Mouse (Mus musculus): ENCODE results near the gene Mefv. TPM values are rescaled to one million over a fixed set of nuclear protein-coding genes. Genes with fewer than 3 reads are reported as not detected.
"Not testable (repeated sequence)": the region's sequence is repeated elsewhere in the genome, so short reads cannot be mapped to it uniquely, and the experiment has no call there.

Mefv gene
- total RNA-seq (2021) = under 1 TPM; 0.15 TPM
- long read RNA-seq, experiment 1 = 0 reads
- long read RNA-seq, experiment 2 = 0 reads

DNA sequence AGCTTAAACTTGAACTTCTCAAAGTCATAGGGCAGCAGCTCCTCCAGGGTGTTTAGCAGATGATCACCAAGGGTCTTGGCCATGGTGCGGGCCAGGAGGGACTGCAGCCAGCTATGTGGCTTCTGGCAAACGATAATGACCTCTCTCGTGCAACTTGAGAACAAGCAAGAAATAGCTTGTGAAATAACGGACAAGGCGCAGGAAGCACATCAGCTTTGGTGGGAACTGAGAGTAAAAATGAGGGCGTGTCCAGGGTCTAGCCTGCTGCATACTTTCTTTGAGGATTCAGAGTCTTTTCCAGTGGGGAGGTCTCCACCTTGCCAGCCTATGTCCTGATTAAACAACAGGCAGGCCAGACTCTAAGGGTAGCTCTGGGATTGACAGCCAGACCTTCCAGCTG, at the start of gene Mefv:
Mefv (minus strand) TSS at position 118 of the 400 bp plus-strand sequence.
- no peak for DNase-seq

- no peak for DNase-seq
Observed at GRCm38 (mm10) chr16:3748976-3749375, 31.1 kb upstream of the Mefv start.

GRCm38 (mm10) chr16:3745656-3746055, 27.8 kb upstream of the Mefv start:
- DNase-seq = no peak

DNA sequence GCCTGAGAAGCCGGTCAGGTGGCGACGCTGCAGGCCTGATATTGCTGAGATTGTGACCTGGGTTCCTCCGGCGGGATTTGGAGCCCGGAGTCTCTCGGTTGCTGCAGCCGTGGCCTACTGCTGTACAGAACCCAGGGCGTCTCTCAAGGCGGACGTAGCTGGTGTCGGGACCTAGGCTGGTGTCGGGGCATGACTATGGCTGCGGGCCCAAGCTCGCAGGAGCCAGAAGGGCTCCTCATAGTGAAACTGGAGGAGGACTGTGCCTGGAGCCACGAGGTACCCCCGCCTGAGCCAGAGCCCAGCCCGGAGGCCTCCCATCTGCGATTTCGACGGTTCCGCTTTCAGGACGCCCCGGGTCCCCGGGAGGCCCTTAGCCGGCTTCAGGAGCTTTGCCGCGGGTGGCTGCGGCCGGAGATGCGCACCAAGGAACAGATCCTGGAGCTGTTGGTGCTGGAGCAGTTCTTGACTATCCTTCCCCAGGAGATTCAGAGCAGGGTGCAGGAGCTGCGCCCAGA, 26.3 kb upstream of the Mefv start:
- peak; percentile 55 for DNase-seq

GRCm38 (mm10) chr16:3743503-3744185, 25.7 kb upstream of the Mefv start, which contains the start of gene Zfp263:
TSS of gene Zfp263 (plus strand) at chr16:3744093.
- peak; percentile 95 for DNase-seq

- DNase-seq = no peak
Observed at GRCm38 (mm10) chr16:3742466-3742865, 24.6 kb upstream of the Mefv start.

DNA sequence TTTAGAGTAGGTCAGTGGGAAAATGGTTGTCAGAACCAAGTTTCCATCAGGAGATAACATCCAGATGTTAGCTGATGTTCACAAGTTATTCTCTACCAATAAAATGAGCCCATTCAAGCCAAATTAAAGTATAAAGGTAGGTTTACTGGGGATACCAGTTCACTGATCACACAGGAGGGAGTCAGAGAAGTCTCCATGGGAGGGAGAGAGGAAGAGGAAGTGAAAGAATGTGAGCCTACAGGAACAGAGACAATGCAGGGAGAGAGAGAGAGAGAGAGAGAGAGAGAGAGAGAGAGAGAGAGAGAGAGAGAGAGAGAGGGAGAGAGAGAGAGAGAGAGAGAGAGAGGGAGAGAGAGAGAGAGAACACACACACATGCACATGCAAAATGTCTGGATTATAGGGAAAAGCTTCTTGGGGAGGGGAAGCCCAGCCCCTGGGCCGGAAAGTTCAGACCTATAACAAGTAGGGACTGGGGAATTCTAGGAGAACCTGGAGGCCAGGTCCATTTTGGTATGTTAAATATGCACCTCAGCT, 15.4 kb upstream of the Mefv start:
- DNase-seq = no peak

GRCm38 (mm10) chr16:3732612-3733011, 14.7 kb upstream of the Mefv start:
- no peak for DNase-seq

GRCm38 (mm10) chr16:3727980-3728720, 10.3 kb upstream of the Mefv start:
- no peak for DNase-seq

- DNase-seq = no peak
Observed at GRCm38 (mm10) chr16:3723231-3723630, 5.3 kb upstream of the Mefv start.

DNA sequence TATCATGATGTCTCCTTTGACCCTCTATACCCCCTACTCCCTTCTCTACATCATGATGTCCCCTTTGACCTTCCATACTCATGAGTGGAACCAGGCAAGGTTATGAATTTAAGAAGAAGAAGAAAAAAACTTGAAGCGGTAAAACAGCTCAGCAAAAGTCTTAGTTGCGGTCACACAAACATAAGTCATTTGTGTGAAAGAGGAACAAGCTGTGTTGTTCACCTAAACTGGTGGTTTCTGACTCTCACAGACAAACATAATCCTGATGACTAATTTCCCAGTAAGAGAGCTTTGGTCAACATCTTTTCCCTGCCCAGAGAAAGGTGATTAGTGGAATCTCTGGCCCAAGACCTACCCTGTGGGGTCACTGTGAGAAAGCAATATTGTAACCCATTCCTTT, 3.2 kb downstream of the Mefv start:
- no peak for DNase-seq

- no peak for DNase-seq
Observed at GRCm38 (mm10) chr16:3706680-3707079, 11.2 kb downstream of the Mefv start.

DNA sequence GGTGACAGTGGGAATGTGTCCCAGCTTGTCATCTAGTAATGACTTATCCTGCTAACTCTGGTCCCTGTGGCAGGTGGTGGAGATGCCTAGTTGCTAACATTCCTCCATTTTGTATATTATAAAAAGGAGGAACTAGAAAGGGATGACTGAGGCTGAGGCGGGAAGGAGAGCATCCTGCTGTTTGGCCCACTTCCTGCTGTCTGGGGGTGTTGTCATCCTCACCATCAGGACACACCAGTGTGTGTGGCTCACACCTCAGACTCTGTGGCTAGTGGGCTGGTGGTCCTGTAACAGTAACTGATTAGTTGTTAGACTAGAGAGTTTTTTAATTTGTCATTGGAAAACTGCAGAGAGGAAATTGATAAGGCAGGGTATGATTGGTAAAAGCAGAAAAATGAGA, 17.0 kb downstream of the Mefv start:
- DNase-seq = no peak

- no peak for DNase-seq
Observed at GRCm38 (mm10) chr16:3699281-3699680, 18.6 kb downstream of the Mefv start.

DNA sequence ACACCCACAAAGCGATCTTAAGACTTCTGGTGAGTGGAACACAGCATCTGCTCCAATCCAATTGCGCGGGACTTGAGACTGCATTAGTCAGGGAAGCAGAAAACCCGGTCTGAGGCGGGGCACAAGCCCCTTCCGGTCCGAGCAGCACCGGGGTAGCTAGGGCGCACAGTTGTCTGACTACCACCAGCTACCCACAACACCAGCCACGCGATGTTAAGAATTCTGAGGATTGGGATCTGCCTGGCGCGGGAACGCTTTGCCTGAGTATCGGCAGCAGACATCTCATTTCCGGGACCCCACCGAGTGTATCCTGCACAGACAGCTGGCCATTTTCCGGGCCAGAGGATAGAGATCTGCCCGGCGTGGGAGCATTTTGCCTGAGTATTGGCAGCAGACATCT, 28.3 kb downstream of the Mefv start:
- DNase-seq = not testable (repeated sequence)

Other genes with a start within 250 kb of the Mefv start
- gene Olfr161, start 127.1 kb downstream of the Mefv start, total RNA-seq (2021) = not detected
- gene Zfp263, start 26.0 kb upstream of the Mefv start, total RNA-seq (2021) = 10 to 100 TPM; 16.1 to 21.1 TPM
- not detected for gene Olfr15, start 112.8 kb upstream of the Mefv start, total RNA-seq (2021)
- 10 to 100 TPM in 1 of 2 experiments, 1 to 10 TPM in 1; 4.2 to 11.0 TPM for gene Zfp174, start 129.2 kb upstream of the Mefv start, total RNA-seq (2021)
- 10 to 100 TPM; 71.5 to 79.4 TPM for gene Naa60, start 154.3 kb upstream of the Mefv start, total RNA-seq (2021)
- gene Zfp597, start 166.5 kb upstream of the Mefv start, total RNA-seq (2021) = 10 to 100 TPM; 14.4 to 14.8 TPM
- 1 to 10 TPM; 1.1 to 1.2 TPM for gene Gm20695, start 166.6 kb upstream of the Mefv start, total RNA-seq (2021)
- gene 1700037C18Rik, start 190.6 kb upstream of the Mefv start, total RNA-seq (2021) = 1 to 10 TPM; 3.8 to 5.1 TPM
- gene Cluap1, start 190.7 kb upstream of the Mefv start, total RNA-seq (2021) = 10 to 100 TPM; 15.0 to 21.8 TPM

All from adrenal gland, postnatal 10 days (tissue).